ENCODE assay signal across 14 mouse cellular contexts in the genomic region with DNA sequence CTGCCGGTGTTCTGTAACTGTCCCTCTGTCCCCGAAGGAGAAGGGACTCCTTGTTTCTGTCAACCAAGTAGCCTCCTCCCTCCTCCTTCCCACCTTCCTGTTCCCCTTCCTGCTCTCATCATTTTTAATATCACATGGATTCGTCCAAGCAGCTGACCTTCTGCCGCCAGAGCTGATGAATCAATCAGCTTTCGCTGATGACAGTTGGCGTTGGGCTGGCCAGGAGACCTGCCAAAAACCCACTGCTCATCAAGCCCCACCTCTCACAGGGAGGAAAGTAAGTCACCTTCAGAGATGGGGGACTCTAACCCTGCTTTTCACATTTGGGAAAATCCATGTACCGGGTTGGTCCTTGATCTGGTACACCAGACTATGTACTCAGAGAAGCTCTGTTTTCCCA.
"Had no signal": no experiment of that assay in that cellular context is flagged by ENCODE, and none has a peak within 500 bp of the region (broad histone marks: within the 10 kb centered on the region; RNA-seq: fewer than 3 reads in every experiment).

No protein-coding gene starts in this region.

- DNase-seq: gastrocnemius, postnatal 14 days; gastrocnemius, postnatal 36 days; heart, adult 11 months; heart, adult 2 months; heart, postnatal 14 days; heart, postnatal 36 days; kidney, adult 11 months; kidney, adult 2 months; kidney, adult 9 months; kidney, postnatal 14 days; kidney, postnatal 36 days; layer of hippocampus, adult 9-11 months; layer of hippocampus, postnatal 36 days; lung, adult 18-20 months had no signal
